Comparison of ENCODE assay signal across 11 mouse cellular contexts in the genomic region with DNA sequence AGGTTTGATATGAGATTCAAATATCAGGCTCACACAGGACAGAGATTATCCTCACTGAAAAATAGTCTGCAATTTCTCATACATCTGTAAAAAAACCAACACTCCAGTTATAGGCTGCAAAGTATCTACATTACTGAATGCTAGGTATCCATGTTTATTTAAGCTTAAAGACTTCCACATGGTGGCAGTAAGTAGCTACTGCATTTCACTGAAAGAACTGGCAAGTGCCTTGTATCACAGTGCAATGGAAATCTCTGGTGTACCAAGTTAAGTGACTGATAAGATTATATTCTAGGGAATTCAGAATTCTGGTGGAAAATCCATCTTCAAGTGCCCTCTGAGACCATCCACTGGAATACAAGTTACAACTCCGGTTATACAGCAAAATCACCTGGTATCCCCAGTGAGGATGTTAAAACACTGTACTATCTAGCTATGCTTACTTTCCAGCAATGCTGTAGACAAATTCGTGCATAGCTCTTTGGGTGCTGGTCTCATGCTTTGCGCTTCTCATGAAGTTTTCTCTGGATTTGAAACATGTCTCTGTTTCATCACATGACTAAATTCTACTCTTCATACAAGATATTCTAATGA. TPM values are rescaled to one million over a fixed set of nuclear protein-coding genes. Genes with fewer than 3 reads are reported as not detected.
DNase-seq lines count a peak whose midpoint lies in the region; TF ChIP-seq lines count a peak whose summit lies in the region.
"Had no signal": no experiment of that assay in that cellular context is flagged by ENCODE, and none has a peak within 500 bp of the region (broad histone marks: within the 10 kb centered on the region; RNA-seq: fewer than 3 reads in every experiment).

No protein-coding gene starts in this region.

- H3K4me3 ChIP-seq in heart, adult 2 months, result no peak overlapping the region
- no peak overlapping the region for H3K4me3 ChIP-seq in kidney, adult 2 months (ENCODE audit: insufficient read depth, low read depth, low read length)

- no peaks in the 10 kb centered on the region for H3K79me2 ChIP-seq in heart, adult 2 months (replicated peaks; ENCODE audit: control insufficient read depth, insufficient read depth, low read length)

- peak; percentile 15; the same call in 1 of the 2 replicates for TF ChIP-seq CTCF in heart, adult 2 months (IDR thresholded peaks at IDR 0.05)
- TF ChIP-seq CTCF in brain, embryonic 14.5 days (IDR thresholded peaks at IDR 0.05; ENCODE audit: borderline replicate concordance, extremely low read depth, insufficient read depth, insufficient read length), result peak; percentile 48; the same call in 1 of the 2 replicates
- TF ChIP-seq CTCF in kidney, adult 2 months (conservative IDR thresholded peaks at IDR 0.05; ENCODE audit: insufficient read depth, insufficient read length, low read depth, low read length), result no peak

- TF ChIP-seq EP300 in heart, adult 2 months (IDR thresholded peaks at IDR 0.05; ENCODE audit: insufficient read depth, low read depth, low read length), result no peak

- H3K27me3 ChIP-seq in heart, adult 2 months (ENCODE audit: control insufficient read depth, insufficient read depth, low read length), result no peaks in the 10 kb centered on the region
- no peaks in the 10 kb centered on the region; the same call in 1 of the 2 replicates for H3K27me3 ChIP-seq in kidney, adult 2 months (replicated peaks; ENCODE audit: control insufficient read depth, insufficient read depth, low read length)

- no peaks in the 10 kb centered on the region for H3K4me1 ChIP-seq in heart, adult 2 months (ENCODE audit: control insufficient read depth, insufficient read depth, low read length)
- no peaks in the 10 kb centered on the region for H3K4me1 ChIP-seq in kidney, adult 2 months (ENCODE audit: control insufficient read depth, insufficient read depth, low read length)

- H3K36me3 ChIP-seq in heart, adult 2 months (ENCODE audit: control insufficient read depth, insufficient read depth, low read length), result no peaks in the 10 kb centered on the region
- no peaks in the 10 kb centered on the region for H3K36me3 ChIP-seq in kidney, adult 2 months (ENCODE audit: control insufficient read depth, insufficient read depth, low read length)

- intact Hi-C loops in heart, adult 2 months (cut with DNase I), result no loop called here
- intact Hi-C loops in heart, postnatal 10 days (cut with DNase I), result no loop called here

- DNase-seq in heart, adult 2 months, result no peak
- DNase-seq in heart, postnatal 10 days, result no peak
- DNase-seq in A20 (ENCODE audit: low read depth, low spot score), result peak; percentile 15
- DNase-seq in brain, embryonic 14.5 days (ENCODE audit: low read depth), result peak; percentile 88
- peak; percentile 4 to 47 for DNase-seq in layer of hippocampus, postnatal 14 days (ENCODE audit: low spot score in 2 of 2)
- no peak for DNase-seq in kidney, adult 8-10 months
- no peak for DNase-seq in cerebellum, adult 9-11 months
- no peak for DNase-seq in kidney, adult 2 months

- H3K9ac ChIP-seq in heart, adult 2 months (ENCODE audit: low read depth, low read length), result no peak overlapping the region

- TF ChIP-seq POLR2A in heart, adult 2 months (IDR thresholded peaks at IDR 0.05; ENCODE audit: insufficient read depth, low read depth, low read length), result no peak
- no peak for TF ChIP-seq POLR2A in brain, embryonic 14.5 days (IDR thresholded peaks at IDR 0.05; ENCODE audit: borderline replicate concordance, extremely low read depth, insufficient read depth, insufficient read length, poor library complexity, severe bottlenecking)
- no peak for TF ChIP-seq POLR2A in kidney, adult 2 months (IDR thresholded peaks at IDR 0.05; ENCODE audit: low read depth, low read length)

- H3K27ac ChIP-seq in heart, adult 2 months, result no peak overlapping the region
- H3K27ac ChIP-seq in kidney, adult 2 months (ENCODE audit: insufficient read depth, low read depth, low read length), result no peak overlapping the region

- 54% methylated on average over 3 of the region's 3 CpGs for WGBS in heart, adult 2 months
- WGBS in kidney, adult 2 months, result 78% methylated on average over 3 of the region's 3 CpGs

RNA-seq across cellular contexts. Expression of gene Zfp352, which starts 47.6 kb away (rescaled TPM):
- total RNA-seq in heart, adult 2 months (2021), result not detected
- polyA plus RNA-seq in heart, adult 2 months (2012; rRNA removed), result not detected in 2 replicates
- not detected for total RNA-seq in heart, postnatal 10 days (2021)
- polyA plus RNA-seq in brain, embryonic 14.5 days (2012; rRNA removed), result not detected in 2 replicates
- total RNA-seq in layer of hippocampus, postnatal 14 days (2021), result not detected
- polyA plus RNA-seq in kidney, adult 2 months (2012; rRNA removed), result not detected in 2 replicates
- total RNA-seq: left cerebral cortex, adult 8-10 months had no signal
- polyA plus RNA-seq: gonadal fat pad, adult 2 months; stomach, embryonic 16.5 days had no signal

Comparison
In these comparisons a context has a peak if more than half of its experiments do, and no peak if none do; other contexts are left out.
1. DNase-seq: peak in A20 (single experiment), brain, embryonic 14.5 days (single experiment) and layer of hippocampus, postnatal 14 days (2 of 2); none in heart, adult 2 months (0 of 2), heart, postnatal 10 days (0 of 2), kidney, adult 8-10 months (0 of 2), cerebellum, adult 9-11 months (single experiment) and kidney, adult 2 months (single experiment).